ENCODE assay signal across 24 mouse cellular contexts in the genomic region with DNA sequence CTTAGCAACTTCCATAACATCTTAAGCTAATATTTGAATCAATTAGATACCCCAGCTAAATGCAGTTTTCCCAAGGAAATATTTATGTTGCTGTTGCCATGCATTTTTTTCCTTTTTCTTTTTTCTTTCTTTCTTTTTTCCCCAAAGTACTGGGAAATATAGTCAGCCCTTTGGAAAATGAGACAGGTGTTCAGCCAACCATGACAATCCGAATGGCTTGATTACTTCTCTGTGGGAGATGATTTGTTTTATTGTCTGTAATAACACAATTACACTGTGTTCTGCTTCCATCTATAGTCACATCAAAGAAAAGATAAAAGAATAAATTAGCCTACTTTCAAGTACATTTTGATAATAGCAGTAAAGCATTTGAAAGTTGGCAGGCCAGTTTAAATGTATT.
DNase-seq lines count a peak whose midpoint lies in the region; ATAC-seq and TF ChIP-seq lines count a peak whose summit lies in the region.
"Had no signal": no experiment of that assay in that cellular context is flagged by ENCODE, and none has a peak within 500 bp of the region (broad histone marks: within the 10 kb centered on the region; RNA-seq: fewer than 3 reads in every experiment).

No protein-coding gene starts in this region.

- WGBS in forebrain, embryonic 14.5 days = 11% methylated on average over 1 of the region's 1 CpGs
- 36% methylated on average over 1 of the region's 1 CpGs for WGBS in forebrain, embryonic 10.5 days
- WGBS in midbrain, embryonic 11.5 days = 35% methylated on average over 1 of the region's 1 CpGs

- H3K4me1 ChIP-seq in forebrain, embryonic 14.5 days (ENCODE audit: control insufficient read depth, insufficient read depth, low read length) = no peaks in the 10 kb centered on the region
- peaks cover 10% of the 10 kb centered on the region; the same call in 1 of the 2 replicates for H3K4me1 ChIP-seq in forebrain, embryonic 10.5 days
- no peaks in the 10 kb centered on the region for H3K4me1 ChIP-seq in midbrain, embryonic 11.5 days (ENCODE audit: control insufficient read depth, insufficient read depth, low read length)
- H3K4me1 ChIP-seq: embryonic facial prominence, embryonic 12.5 days; embryonic facial prominence, embryonic 15.5 days; hindbrain, embryonic 12.5 days had no signal

- H3K4me3 ChIP-seq in forebrain, embryonic 14.5 days (ENCODE audit: low read depth, low read length) = no peak overlapping the region
- H3K4me3 ChIP-seq in forebrain, embryonic 10.5 days = no peak overlapping the region
- no peak overlapping the region for H3K4me3 ChIP-seq in midbrain, embryonic 11.5 days (ENCODE audit: low read depth, low read length)
- H3K4me3 ChIP-seq: embryonic facial prominence, embryonic 12.5 days; embryonic facial prominence, embryonic 15.5 days; gastrocnemius, adult 2 months; hindbrain, embryonic 12.5 days had no signal

- H3K9ac ChIP-seq in forebrain, embryonic 14.5 days (ENCODE audit: low read length) = no peak overlapping the region
- H3K9ac ChIP-seq in midbrain, embryonic 11.5 days (ENCODE audit: low read length) = no peak overlapping the region
- H3K9ac ChIP-seq: embryonic facial prominence, embryonic 12.5 days; embryonic facial prominence, embryonic 15.5 days; forebrain, postnatal 0 days; hindbrain, embryonic 12.5 days had no signal

- no peak overlapping the region for H3K27ac ChIP-seq in forebrain, embryonic 14.5 days (ENCODE audit: low read depth, low read length)
- no peak overlapping the region for H3K27ac ChIP-seq in forebrain, embryonic 10.5 days
- no peak overlapping the region for H3K27ac ChIP-seq in midbrain, embryonic 11.5 days (ENCODE audit: low read depth, low read length)
- H3K27ac ChIP-seq: embryonic facial prominence, embryonic 12.5 days; embryonic facial prominence, embryonic 15.5 days; gastrocnemius, adult 2 months; hindbrain, embryonic 12.5 days had no signal

- TF ChIP-seq CTCF in brain, embryonic 14.5 days (IDR thresholded peaks at IDR 0.05; ENCODE audit: borderline replicate concordance, extremely low read depth, insufficient read depth, insufficient read length) = no peak

- no peaks in the 10 kb centered on the region for H3K36me3 ChIP-seq in forebrain, embryonic 14.5 days (ENCODE audit: control insufficient read depth, insufficient read depth, low read length)
- no peaks in the 10 kb centered on the region for H3K36me3 ChIP-seq in forebrain, embryonic 10.5 days (replicated peaks)
- no peaks in the 10 kb centered on the region for H3K36me3 ChIP-seq in midbrain, embryonic 11.5 days (ENCODE audit: control insufficient read depth, insufficient read depth, low read length)
- H3K36me3 ChIP-seq: embryonic facial prominence, embryonic 12.5 days; embryonic facial prominence, embryonic 15.5 days; hindbrain, embryonic 12.5 days had no signal

- H3K9me3 ChIP-seq in forebrain, embryonic 14.5 days (replicated peaks; ENCODE audit: control insufficient read depth, low read length) = no peaks in the 10 kb centered on the region
- no peaks in the 10 kb centered on the region; the same call in 1 of the 2 replicates for H3K9me3 ChIP-seq in forebrain, embryonic 10.5 days
- H3K9me3 ChIP-seq in midbrain, embryonic 11.5 days (ENCODE audit: control insufficient read depth, low read length) = no peaks in the 10 kb centered on the region
- H3K9me3 ChIP-seq: embryonic facial prominence, embryonic 12.5 days; embryonic facial prominence, embryonic 15.5 days had no signal

- TF ChIP-seq POLR2A in brain, embryonic 14.5 days (IDR thresholded peaks at IDR 0.05; ENCODE audit: borderline replicate concordance, extremely low read depth, insufficient read depth, insufficient read length, poor library complexity, severe bottlenecking) = no peak

- no peak for ATAC-seq in forebrain, embryonic 14.5 days
- no peak for ATAC-seq in megakaryocyte, adult 5-6 weeks (ENCODE audit: poor library complexity, severe bottlenecking)
- ATAC-seq in midbrain, embryonic 11.5 days (ENCODE audit: low FRiP score) = no peak
- ATAC-seq: activated CD4-positive, CD25-positive, alpha-beta regulatory T cell, adult 4 months; CD4-positive, CD25-positive, alpha-beta regulatory T cell, adult 4 months; forebrain, postnatal 0 days; hindbrain, embryonic 16.5 days; inflammation-experienced regulatory T-cells, adult 6 months; intestine, embryonic 16.5 days had no signal

- no peaks in the 10 kb centered on the region for H3K27me3 ChIP-seq in forebrain, embryonic 14.5 days (replicated peaks; ENCODE audit: control insufficient read depth, insufficient read depth, low read length)
- no peaks in the 10 kb centered on the region for H3K27me3 ChIP-seq in forebrain, embryonic 10.5 days (ENCODE audit: poor library complexity, severe bottlenecking)
- no peaks in the 10 kb centered on the region for H3K27me3 ChIP-seq in midbrain, embryonic 11.5 days (ENCODE audit: control insufficient read depth, insufficient read depth, low read length)
- H3K27me3 ChIP-seq: embryonic facial prominence, embryonic 12.5 days; embryonic facial prominence, embryonic 15.5 days; hindbrain, embryonic 12.5 days had no signal

- no peak overlapping the region for H3K4me2 ChIP-seq in forebrain, embryonic 14.5 days (ENCODE audit: low read length)
- no peak overlapping the region for H3K4me2 ChIP-seq in midbrain, embryonic 11.5 days
- H3K4me2 ChIP-seq: embryonic facial prominence, embryonic 12.5 days; embryonic facial prominence, embryonic 15.5 days; heart, embryonic 11.5 days; hindbrain, embryonic 12.5 days had no signal

- peak; percentile 15 for DNase-seq in forebrain, embryonic 14.5 days (ENCODE audit: low spot score)
- DNase-seq in forebrain, embryonic 10.5 days (ENCODE audit: extremely low spot score, low spot score) = no peak
- DNase-seq in Muller cell, postnatal 12 days (ENCODE audit: inconsistent ontology term) = peak; percentile 3
- DNase-seq in brain, embryonic 14.5 days (ENCODE audit: low read depth) = peak; percentile 29
- DNase-seq in midbrain, embryonic 11.5 days (ENCODE audit: low spot score, missing footprints) = no peak
- DNase-seq: adrenal gland, adult 8-10 months; adrenal gland, postnatal 25 days; cerebellum, adult 18-20 months; cerebellum, adult 9-10 months; cerebellum, postnatal 14 days; forebrain, postnatal 0 days; gastrocnemius, adult 2 months; gastrocnemius, postnatal 14 days; heart, adult 11 months had no signal

Comparison
In these comparisons a context has a peak if more than half of its experiments do, and no peak if none do; other contexts are left out.
1. DNase-seq: peak in forebrain, embryonic 14.5 days (single experiment), Muller cell, postnatal 12 days (single experiment) and brain, embryonic 14.5 days (single experiment); none in forebrain, embryonic 10.5 days (single experiment) and midbrain, embryonic 11.5 days (single experiment).